Mouse (Mus musculus): ENCODE results near the gene Gm960. TPM values are rescaled to one million over a fixed set of nuclear protein-coding genes. Genes with fewer than 3 reads are reported as not detected.
"Not testable (repeated sequence)": the region's sequence is repeated elsewhere in the genome, so short reads cannot be mapped to it uniquely, and the experiment has no call there.

The Gm960 gene
- total RNA-seq, 1 experiment from 2014 or later: not detected

- no peak; the same call in 1 of the 2 replicates for ATAC-seq (ENCODE audit: extremely low read depth, insufficient number of reproducible peaks, low FRiP score, poor library complexity, severe bottlenecking)
Measured at GRCm38 (mm10) chr19:4607406-4607805, 91.1 kb downstream of the Gm960 start.

- no peak for ATAC-seq (ENCODE audit: extremely low read depth, insufficient number of reproducible peaks, low FRiP score, poor library complexity, severe bottlenecking)
Measured at GRCm38 (mm10) chr19:4605654-4606053, 92.8 kb downstream of the Gm960 start.

DNA sequence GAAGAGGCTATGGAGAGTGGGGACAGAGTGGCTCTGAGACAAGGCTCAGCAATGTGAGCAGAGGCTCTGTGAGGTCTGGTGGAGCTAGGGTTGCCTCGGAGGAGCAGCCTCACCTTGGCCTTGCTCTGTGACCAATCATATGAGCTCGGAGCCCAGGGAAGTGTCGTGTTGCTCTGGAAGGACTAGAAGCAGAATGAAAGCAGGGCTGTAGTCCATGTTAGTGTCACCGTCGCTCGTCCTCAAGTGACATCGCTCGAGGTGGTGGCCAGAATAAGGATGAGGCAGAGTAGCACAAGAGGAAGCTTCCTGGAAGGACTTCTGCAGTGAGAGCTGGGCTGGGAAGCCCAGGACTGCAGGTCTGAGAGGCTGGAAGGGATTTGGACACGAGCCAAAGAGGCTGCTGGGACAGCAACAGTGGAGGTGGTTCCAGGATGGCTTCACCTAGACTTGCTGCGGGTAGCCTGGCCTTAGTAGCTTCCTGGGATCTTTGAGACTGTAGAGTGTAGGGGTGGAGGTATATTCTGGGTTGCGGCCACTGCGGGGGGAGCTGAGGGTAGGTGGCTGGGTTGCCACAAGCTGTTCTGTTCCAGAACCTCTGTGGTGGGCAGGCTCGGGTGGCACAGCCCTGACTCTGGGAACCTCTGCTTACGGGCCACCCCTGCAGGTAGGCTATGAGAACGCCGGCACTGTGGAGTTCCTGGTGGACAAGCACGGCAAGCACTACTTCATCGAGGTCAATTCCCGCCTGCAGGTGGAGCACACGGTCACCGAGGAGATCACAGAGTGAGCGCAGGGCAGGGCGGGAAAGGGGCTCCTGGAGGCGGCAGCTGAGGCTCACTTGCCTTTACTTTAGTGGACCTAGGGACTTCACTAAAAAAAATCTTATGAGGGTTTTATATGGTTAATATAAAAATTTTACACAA, 94.4 kb downstream of the Gm960 start:
- ATAC-seq (ENCODE audit: extremely low read depth, insufficient number of reproducible peaks, low FRiP score, poor library complexity, severe bottlenecking): no peak

DNA sequence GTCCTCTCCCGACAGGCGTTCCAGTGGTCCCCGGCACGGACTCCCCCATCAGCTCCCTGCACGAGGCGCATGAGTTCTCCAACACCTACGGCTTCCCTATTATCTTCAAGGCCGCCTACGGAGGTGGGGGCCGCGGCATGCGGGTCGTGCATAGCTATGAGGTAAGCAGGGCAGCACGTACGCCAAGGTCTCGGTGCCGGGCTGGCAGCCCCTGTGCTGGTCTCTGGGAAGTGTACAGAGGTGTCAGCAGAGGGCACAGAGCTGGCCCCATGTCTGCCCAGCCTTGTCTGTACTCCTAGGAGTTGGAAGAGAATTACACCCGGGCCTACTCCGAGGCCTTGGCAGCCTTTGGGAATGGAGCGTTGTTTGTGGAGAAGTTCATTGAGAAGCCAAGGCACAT, 96.0 kb downstream of the Gm960 start:
- ATAC-seq (ENCODE audit: extremely low read depth, insufficient number of reproducible peaks, low FRiP score, poor library complexity, severe bottlenecking): no peak

DNA sequence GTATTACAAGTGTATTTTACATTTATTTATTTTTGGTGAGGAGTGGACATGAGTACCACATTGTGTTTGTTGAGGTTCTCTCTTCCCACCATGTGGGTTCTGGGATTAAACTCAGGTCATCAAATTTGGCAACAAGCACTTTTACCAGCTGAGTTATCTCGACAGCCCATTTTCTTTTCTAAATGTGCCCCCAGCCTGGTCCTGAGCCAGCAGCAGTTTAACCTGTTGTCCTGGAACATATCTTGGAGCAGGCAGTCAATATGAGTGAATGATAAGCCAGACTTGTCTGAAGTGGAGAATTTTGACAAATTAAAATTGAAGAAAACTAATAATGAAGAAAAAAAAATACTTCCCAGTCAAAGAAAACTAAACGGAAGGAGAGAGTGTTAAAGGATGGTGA, 102.4 kb downstream of the Gm960 start:
- no peak for ATAC-seq (ENCODE audit: extremely low read depth, insufficient number of reproducible peaks, low FRiP score, poor library complexity, severe bottlenecking)

GRCm38 (mm10) chr19:4593792-4594522, 104.5 kb downstream of the Gm960 start:
- no peak for ATAC-seq (ENCODE audit: extremely low read depth, insufficient number of reproducible peaks, low FRiP score, poor library complexity, severe bottlenecking)

GRCm38 (mm10) chr19:4590025-4590424, 108.4 kb downstream of the Gm960 start:
- ATAC-seq (ENCODE audit: extremely low read depth, insufficient number of reproducible peaks, low FRiP score, poor library complexity, severe bottlenecking): no peak

GRCm38 (mm10) chr19:4589081-4589480, 109.4 kb downstream of the Gm960 start:
- no peak for ATAC-seq (ENCODE audit: extremely low read depth, insufficient number of reproducible peaks, low FRiP score, poor library complexity, severe bottlenecking)

DNA sequence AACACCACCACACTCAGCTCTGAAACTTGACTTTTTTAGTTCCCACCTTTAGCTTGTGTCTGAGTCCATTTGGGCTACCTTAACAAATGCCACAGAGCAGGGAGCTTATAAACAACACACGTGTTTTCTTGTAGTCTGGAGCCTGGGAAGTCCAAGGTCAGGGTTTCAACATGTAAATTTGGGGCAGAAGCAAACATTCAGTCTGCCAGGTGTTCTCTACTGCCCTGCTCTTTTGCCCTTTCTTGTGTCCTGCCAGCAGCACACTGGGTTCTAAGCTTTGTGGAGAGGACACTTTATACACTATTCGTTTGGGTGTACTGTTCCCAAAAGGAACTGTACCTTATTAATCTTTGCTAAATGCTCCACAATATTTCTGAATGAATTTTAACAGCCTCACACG, 110.0 kb downstream of the Gm960 start:
- no peak for ATAC-seq (ENCODE audit: extremely low read depth, insufficient number of reproducible peaks, low FRiP score, poor library complexity, severe bottlenecking)

DNA sequence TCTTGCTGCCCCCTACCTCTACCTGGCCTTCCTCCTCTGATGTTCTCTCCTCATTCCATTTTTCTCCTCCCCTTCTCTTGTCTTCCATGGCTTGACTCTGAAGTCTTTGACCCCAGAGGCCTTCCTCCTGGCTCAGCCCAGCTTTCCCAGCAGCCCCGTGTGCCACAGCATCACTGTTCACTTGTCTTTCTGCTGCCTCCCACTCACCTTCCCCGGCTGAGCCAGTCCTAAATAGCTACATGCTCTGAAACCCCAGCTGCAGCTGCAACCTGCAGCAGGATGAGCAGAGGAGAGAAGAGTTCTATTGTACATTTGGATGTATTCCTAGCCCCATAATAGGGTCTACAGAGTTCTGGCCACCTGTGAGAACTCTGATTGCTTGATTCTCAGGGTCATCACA, 111.0 kb downstream of the Gm960 start:
- ATAC-seq (ENCODE audit: extremely low read depth, insufficient number of reproducible peaks, low FRiP score, poor library complexity, severe bottlenecking): no peak

- not testable (repeated sequence) for ATAC-seq (ENCODE audit: extremely low read depth, insufficient number of reproducible peaks, low FRiP score, poor library complexity, severe bottlenecking)
Measured at GRCm38 (mm10) chr19:4586783-4587182, 111.7 kb downstream of the Gm960 start.

GRCm38 (mm10) chr19:4583856-4584255, 114.6 kb downstream of the Gm960 start:
- no peak for ATAC-seq (ENCODE audit: extremely low read depth, insufficient number of reproducible peaks, low FRiP score, poor library complexity, severe bottlenecking)

- no peak for ATAC-seq (ENCODE audit: extremely low read depth, insufficient number of reproducible peaks, low FRiP score, poor library complexity, severe bottlenecking)
Measured at GRCm38 (mm10) chr19:4579296-4579695, 119.2 kb downstream of the Gm960 start.

DNA sequence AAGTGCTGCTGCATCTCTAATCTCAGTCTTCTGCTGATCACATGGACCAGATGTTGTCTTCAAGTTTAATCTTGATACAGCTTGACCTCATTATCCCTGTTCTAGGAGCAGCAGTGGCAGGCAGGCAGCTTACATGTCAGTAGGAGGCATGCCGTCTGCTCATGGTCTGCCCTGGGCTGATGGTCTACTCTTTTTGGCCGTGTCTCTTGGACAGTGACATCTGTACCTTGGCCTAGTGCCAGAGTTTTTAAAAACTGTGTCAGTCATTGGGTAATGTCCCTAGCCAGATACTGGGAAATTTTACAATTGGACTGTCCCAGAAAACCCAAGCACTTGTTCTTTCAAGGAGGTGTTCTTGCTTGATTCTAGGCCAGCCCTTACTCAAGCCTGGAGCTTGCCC, 119.7 kb downstream of the Gm960 start:
- no peak for ATAC-seq (ENCODE audit: extremely low read depth, insufficient number of reproducible peaks, low FRiP score, poor library complexity, severe bottlenecking)

Other genes starting within 250 kb of the Gm960 start
- gene Syt12, start 221.2 kb downstream of the Gm960 start, total RNA-seq (2017): not detected in 2 replicates
- gene 2010003K11Rik, start 200.1 kb downstream of the Gm960 start, total RNA-seq (2017): not detected in 2 replicates
- gene Pcx, start 188.2 kb downstream of the Gm960 start, total RNA-seq (2017): 0.35 and 2.2 TPM in 2 replicates
- gene Lrfn4, start 83.0 kb downstream of the Gm960 start, total RNA-seq (2017): not detected in 2 replicates
- gene Rce1, start 73.0 kb downstream of the Gm960 start, total RNA-seq (2017): 19.2 and 24.2 TPM in 2 replicates
- gene Sptbn2, start 12.5 kb upstream of the Gm960 start, total RNA-seq (2017): not detected in 2 replicates
- 20.4 and 32.4 TPM in 2 replicates for gene Rbm4b, start 57.8 kb upstream of the Gm960 start, total RNA-seq (2017)
- gene Rbm4, start 95.2 kb upstream of the Gm960 start, total RNA-seq (2017): 84.6 and 93.8 TPM in 2 replicates
- gene Gm21992, start 112.9 kb upstream of the Gm960 start, total RNA-seq (2017): 17.3 and 24.4 TPM in 2 replicates
- gene Rbm14, start 113.0 kb upstream of the Gm960 start, total RNA-seq (2017): 16.6 and 19.0 TPM in 2 replicates
- gene Ccs, start 140.7 kb upstream of the Gm960 start, total RNA-seq (2017): 10.9 and 16.5 TPM in 2 replicates
- gene Ccdc87, start 140.7 kb upstream of the Gm960 start, total RNA-seq (2017): not detected in 2 replicates
- gene Ctsf, start 156.5 kb upstream of the Gm960 start, total RNA-seq (2017): 0.23 and 0.37 TPM in 2 replicates
- gene Actn3, start 179.2 kb upstream of the Gm960 start, total RNA-seq (2017): not detected in 2 replicates
- 8.4 and 9.9 TPM in 2 replicates for gene Zdhhc24, start 180.0 kb upstream of the Gm960 start, total RNA-seq (2017)
- 2.2 and 2.5 TPM in 2 replicates for gene Bbs1, start 208.0 kb upstream of the Gm960 start, total RNA-seq (2017)
- gene Dpp3, start 229.6 kb upstream of the Gm960 start, total RNA-seq (2017): 37.8 and 42.8 TPM in 2 replicates
- gene Peli3, start 244.5 kb upstream of the Gm960 start, total RNA-seq (2017): 0.25 and 0.70 TPM in 2 replicates

Measured in neutrophil, adult 5-6 weeks (primary cell).